Mouse (Mus musculus) megakaryocyte progenitor cell, adult 5-6 weeks (primary cell): ENCODE data around the gene Son. TPM values are rescaled to one million over a fixed set of nuclear protein-coding genes. Genes with fewer than 3 reads are reported as not detected.
"Not testable (repeated sequence)": the region's sequence is repeated elsewhere in the genome, so short reads cannot be mapped to it uniquely, and the experiment has no call there.

Experiments
- ATAC-seq: replicated peaks from 2 replicates; pipeline ENCODE4 v1.8.0; 2016; ENCODE audit warnings: mild to moderate bottlenecking, moderate TSS enrichment, inconsistent platforms; ENCODE audit not compliant: poor library complexity
- total RNA-seq, 2 experiments: library from RNA; stranded (forward) in 1 of 2; stranded (reverse) in 1 of 2; fragments of 157-497, 149-512 nt in 1 of 2; fragments of 200-1000 nt in 1 of 2; gene quantifications; 2 replicates each; pipeline versions ENCODE4 v1.2.3 to v1.2.4; 2015 to 2017

Son gene
- total RNA-seq, 2 experiments from 2014 or later = 178 to 375 TPM

DNA sequence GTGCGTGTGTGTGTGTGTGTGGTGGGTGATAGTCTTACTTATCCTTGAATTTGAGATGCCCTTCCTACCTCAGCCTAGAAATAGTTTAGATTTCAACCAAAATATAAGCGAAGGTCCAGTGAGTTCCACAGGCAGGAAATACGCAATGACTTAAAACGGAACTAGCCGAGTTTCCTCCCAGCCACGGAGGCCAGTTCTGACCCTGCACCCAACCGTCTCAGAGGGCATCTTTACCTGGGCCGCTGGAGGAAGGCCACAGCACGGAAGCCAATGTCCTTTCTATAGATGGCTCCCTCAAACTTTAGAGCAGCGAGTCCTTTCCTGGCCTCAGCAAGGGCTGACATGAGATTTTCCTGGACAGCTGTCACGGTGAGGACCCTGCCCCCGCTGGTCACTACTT is 13.7 kb upstream of the Son start:
- ATAC-seq = no peak

DNA sequence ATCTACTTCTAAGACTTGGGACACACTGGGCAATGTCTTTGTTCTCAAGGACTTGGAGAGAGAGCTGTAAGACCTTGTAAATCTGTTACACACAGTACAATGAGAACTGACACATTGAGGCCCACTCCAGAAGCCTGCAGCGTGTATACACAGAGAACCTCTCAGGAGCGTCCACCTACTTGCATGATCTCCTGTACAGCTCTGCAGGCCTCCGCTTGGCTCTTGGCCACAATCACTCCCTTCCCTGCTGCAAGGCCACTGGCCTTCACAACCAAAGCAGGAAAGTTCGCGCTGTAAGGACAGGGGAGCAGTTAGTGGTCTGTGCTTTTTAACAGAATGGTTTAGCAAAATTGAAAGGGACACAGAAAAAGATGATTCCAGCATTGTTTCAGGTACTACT is 8.1 kb upstream of the Son start:
- no peak for ATAC-seq

- no peak for ATAC-seq
Observed at GRCm38 (mm10) chr16:91639636-91640035, 7.7 kb upstream of the Son start.

DNA sequence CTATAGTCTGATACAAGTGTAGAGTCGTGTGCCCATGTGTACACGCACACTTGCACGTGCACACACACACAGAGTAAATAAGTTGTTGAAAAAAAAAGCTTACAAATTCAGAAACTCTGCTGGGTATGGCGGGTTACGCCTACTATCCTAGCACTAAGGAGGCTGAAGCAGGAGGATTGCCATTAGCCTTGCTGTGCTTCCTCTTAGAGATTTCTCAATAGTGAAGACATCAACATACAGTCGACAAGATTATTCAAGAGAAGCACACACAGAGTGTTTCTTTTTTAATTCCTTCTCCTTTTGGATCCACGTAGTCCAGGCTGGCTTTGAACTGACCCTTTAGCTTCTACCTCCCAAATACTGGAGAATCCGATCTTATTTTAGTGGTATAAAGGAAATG is 7.1 kb upstream of the Son start:
- ATAC-seq = peak; percentile 63

- no peak for ATAC-seq
Observed at GRCm38 (mm10) chr16:91644901-91645300, 2.4 kb upstream of the Son start.

DNA sequence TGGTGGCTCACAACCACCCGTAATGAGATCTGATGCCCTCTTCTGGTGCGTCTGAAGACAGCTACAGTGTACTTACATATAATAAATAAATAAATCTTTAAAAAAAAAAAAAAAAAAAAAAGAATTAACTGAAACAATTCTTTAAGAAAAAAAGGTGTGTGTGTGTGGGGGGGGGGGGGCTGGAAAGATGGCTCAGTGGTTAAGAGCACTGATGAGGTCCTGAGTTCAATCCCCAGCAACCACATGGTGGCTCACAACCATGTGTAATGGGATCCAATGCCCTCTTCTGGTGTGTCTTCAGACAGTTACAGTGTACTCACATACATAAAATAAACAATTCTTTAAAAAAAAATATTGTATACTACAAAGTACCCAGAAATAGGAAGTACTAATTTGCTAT is 1.9 kb upstream of the Son start:
- not testable (repeated sequence) for ATAC-seq

DNA sequence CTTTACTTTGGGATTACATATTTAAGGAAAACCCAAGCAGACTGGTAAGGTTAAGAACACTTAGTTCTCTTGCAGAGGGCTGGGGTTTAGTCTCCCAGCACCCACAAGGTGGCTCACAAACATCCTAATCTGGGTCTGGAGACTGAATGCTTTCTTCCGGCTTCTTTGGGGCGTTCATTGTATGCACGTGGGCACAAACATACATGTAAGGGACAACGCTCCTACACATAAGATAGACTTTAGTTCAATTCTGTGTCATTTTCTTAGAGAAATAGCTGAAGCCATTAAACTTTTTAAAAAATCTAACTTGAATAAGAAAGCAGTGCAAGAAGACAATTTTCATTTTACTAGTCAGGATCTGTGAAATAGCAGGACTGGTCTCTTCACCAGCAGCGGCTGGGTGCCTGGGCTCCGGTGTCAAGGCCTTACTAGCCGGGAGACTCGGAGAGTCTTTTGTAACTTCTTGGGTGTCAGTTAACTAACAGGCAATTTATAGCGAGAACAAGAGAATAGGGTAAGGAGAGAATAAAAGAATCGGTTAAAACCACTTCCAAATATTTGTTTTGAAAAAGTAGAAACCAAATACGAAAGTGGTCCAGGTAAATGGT is 1.2 kb upstream of the Son start:
- ATAC-seq = peak; percentile 29

- peak; percentile 75 for ATAC-seq
Observed at GRCm38 (mm10) chr16:91646681-91647419, 456 bp upstream of the Son start, which contains the start of gene Gart. Gene Gart, minus strand, starts transcription at chr16:91646952.

DNA sequence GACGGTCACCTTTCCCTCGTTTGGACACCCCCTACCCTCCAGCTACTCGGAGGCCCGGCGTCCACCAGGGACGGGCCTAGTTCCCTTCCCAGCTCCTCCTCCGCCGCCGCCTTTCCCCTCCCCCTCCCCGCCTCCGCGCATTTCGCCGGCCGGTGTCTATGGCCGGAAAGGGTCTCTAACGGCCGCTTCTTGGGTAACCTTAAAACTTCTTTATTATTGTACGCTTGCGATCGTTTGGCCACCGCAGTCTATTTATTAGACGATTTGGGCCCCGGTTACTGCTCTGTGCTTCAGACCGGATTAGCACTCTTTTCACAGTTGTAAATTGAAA is 879 bp downstream of the Son start:
- ATAC-seq = peak; percentile 29

GRCm38 (mm10) chr16:91649246-91649645 is 1.9 kb downstream of the Son start:
- no peak for ATAC-seq

DNA sequence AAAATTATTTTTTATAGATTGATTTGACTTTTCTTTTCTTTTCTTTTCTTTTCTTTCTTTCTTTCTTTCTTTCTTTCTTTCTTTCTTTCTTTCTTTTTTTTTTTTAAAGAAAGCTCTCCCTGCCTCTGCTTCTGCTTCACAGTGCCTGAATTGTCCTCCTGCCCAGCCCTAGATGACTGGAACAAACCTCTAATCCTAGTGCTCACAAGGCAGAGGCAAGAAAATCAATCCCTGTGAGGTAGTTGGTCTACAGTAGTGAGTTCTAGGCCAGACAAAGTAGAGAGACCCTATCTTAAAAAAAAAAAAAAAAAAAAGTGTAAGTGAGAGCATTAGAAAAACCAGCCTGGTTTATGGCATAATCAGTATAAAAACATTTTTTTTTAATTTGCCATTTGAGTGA is 2.5 kb downstream of the Son start:
- ATAC-seq = no peak

DNA sequence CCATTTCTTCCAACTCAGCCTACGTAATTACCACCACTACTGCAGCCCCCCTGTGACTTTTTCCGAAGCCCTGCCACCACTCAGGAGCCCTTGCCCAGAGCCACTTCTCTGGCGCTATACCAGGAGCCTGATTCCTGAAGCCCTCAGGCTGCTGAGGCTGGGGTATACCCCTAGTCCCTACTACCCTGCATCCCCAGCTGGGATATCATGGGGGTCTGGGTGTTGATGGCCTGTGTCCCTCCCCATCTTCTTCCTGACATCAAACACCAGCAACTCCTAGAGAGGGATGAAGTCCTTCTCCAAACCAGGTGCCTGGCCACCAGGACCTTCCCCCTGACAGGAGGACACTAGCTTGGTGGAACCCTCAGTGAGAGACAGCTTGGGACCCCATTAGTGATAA is 4.9 kb downstream of the Son start:
- ATAC-seq = no peak

DNA sequence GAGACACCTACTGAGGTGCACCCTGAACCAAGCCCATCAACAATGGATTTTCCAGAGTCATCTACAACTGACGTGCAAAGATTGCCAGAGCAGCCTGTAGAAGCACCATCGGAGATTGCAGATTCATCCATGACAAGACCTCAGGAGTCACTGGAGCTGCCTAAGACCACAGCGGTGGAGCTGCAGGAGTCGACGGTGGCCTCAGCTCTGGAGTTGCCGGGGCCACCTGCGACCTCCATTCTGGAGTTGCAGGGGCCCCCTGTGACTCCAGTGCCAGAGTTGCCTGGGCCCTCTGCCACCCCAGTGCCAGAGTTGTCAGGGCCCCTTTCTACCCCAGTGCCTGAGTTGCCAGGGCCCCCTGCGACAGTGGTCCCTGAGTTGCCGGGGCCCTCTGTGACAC is 8.0 kb downstream of the Son start:
- ATAC-seq = no peak

DNA sequence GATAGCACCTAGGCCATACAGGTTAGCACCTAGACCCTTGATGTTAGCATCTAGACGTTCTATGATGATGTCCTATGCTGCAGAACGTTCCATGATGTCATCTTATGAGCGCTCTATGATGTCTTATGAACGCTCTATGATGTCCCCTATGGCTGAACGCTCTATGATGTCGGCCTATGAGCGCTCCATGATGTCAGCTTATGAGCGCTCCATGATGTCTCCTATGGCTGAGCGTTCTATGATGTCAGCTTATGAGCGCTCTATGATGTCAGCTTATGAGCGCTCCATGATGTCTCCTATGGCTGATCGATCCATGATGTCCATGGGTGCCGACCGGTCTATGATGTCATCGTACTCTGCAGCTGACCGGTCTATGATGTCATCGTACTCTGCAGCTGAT is 10.0 kb downstream of the Son start:
- ATAC-seq = peak; percentile 26; the same call in 1 of the 2 replicates

- ATAC-seq = no peak
Observed at GRCm38 (mm10) chr16:91658471-91658870, 11.2 kb downstream of the Son start.

GRCm38 (mm10) chr16:91659798-91660197 is 12.5 kb downstream of the Son start:
- ATAC-seq = no peak

GRCm38 (mm10) chr16:91661397-91661796 is 14.1 kb downstream of the Son start:
- ATAC-seq = no peak

- ATAC-seq = no peak
Observed at GRCm38 (mm10) chr16:91662336-91662735, 15.0 kb downstream of the Son start.

- no peak for ATAC-seq
Observed at GRCm38 (mm10) chr16:91663795-91664194, 16.5 kb downstream of the Son start.

- ATAC-seq = no peak
Observed at GRCm38 (mm10) chr16:91674500-91674899, 27.2 kb downstream of the Son start.

GRCm38 (mm10) chr16:91678147-91678911 is 31.0 kb downstream of the Son start:
- peak; percentile 86 for ATAC-seq

DNA sequence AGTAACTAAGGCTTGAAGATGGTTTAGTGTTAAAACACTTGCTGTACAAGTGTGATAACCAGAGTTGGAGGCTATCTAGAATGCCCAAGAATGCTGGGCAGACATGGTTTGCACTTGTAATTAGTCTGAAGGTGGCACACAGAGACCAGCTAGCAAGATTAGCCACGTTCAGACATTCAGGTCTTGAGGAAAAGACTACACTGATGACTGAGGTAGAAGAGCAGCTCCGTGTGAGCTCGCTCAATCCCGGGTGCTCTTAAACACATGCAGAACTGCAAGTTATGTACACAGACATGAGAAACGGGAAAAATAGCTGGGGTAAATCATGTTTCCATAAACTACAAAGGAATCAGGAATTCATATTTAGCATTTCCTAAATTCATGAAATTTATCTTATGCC is 33.4 kb downstream of the Son start:
- ATAC-seq = 0 out of 2 replicates have a peak, but pooled peaks have one; percentile 23
